Mouse (Mus musculus) small intestine, adult 2 months (tissue): Measurements from ENCODE around the gene Ahsa2.
"Not testable (repeated sequence)": the region's sequence is repeated elsewhere in the genome, so short reads cannot be mapped to it uniquely, and the experiment has no call there.

Source experiments
- CTCF ChIP-seq: fragments of 200-500 bp; IDR thresholded peaks from 2 replicates; pipeline ENCODE4 v1.5.1; 2012; ENCODE audit warnings: low read depth, mild to moderate bottlenecking, control low read depth, inconsistent platforms, low read length, moderate library complexity, mixed read lengths; ENCODE audit not compliant: insufficient replicate concordance, insufficient read length; ENCODE audit errors: extremely low read depth
- POLR2A ChIP-seq: fragments of 200-500 bp; IDR thresholded peaks from 2 replicates; pipeline ENCODE4 v1.6.1; 2012; ENCODE audit warnings: low read depth, mild to moderate bottlenecking, control low read depth, inconsistent platforms, low read length, moderate library complexity

DNA sequence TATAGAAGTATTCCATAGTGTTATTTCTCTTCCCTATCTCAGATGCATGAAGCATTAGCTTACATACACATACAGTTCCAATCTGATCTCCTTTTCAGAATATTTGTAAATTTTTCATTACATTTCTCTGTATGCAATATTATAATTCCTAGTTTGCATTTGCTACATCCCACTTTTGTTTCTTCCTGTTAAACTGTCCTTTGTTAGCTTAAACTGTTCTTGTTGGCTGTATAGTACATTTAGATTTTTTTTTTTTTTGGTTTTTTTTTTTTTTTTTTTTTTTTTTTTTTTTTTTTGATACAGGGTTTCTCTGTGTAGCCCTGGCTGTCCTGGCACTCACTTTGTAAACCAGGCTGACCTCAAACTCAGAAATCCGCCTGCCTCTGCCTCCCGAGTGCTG lies 32.0 kb downstream of the Ahsa2 start:
- not testable (repeated sequence) for TF ChIP-seq CTCF, POLR2A
